Mouse (Mus musculus) cerebellum, postnatal 36 days (tissue): Measurements from ENCODE around the gene Hdhd5.

Experiments
- DNase-seq, 2 experiments: peaks; one replicate each; pipeline ENCODE4 v3.0.0; 2021 to 2022; ENCODE audit warnings: mixed read lengths in 2 of 2

Hdhd5 gene

GRCm38 (mm10) chr6:120481538-120481937, 49.6 kb downstream of the Hdhd5 start:
- DNase-seq = no peak

GRCm38 (mm10) chr6:120480361-120480760, 50.8 kb downstream of the Hdhd5 start:
- no peak for DNase-seq

GRCm38 (mm10) chr6:120479302-120479701, 51.8 kb downstream of the Hdhd5 start:
- DNase-seq = no peak

GRCm38 (mm10) chr6:120475288-120475687, 55.8 kb downstream of the Hdhd5 start:
- DNase-seq = no peak

GRCm38 (mm10) chr6:120473427-120473826, 57.7 kb downstream of the Hdhd5 start:
- no peak for DNase-seq

- DNase-seq = no peak
Observed at GRCm38 (mm10) chr6:120472455-120473140, 58.5 kb downstream of the Hdhd5 start.

- no peak for DNase-seq
Observed at GRCm38 (mm10) chr6:120471991-120472441, 59.1 kb downstream of the Hdhd5 start.

GRCm38 (mm10) chr6:120470666-120471065, 60.5 kb downstream of the Hdhd5 start:
- DNase-seq = no peak

- no peak for DNase-seq
Observed at GRCm38 (mm10) chr6:120469770-120470169, 61.3 kb downstream of the Hdhd5 start.

GRCm38 (mm10) chr6:120469268-120469667, 61.9 kb downstream of the Hdhd5 start:
- no peak for DNase-seq

- DNase-seq = no peak
Observed at GRCm38 (mm10) chr6:120468259-120468658, 62.9 kb downstream of the Hdhd5 start.

GRCm38 (mm10) chr6:120466609-120467329, 64.3 kb downstream of the Hdhd5 start:
- DNase-seq = no peak

- DNase-seq = no peak
Observed at GRCm38 (mm10) chr6:120465393-120465792, 65.7 kb downstream of the Hdhd5 start.

GRCm38 (mm10) chr6:120464406-120464939, 66.6 kb downstream of the Hdhd5 start:
- no peak for DNase-seq

GRCm38 (mm10) chr6:120463884-120464283, 67.2 kb downstream of the Hdhd5 start:
- no peak for DNase-seq

- peak in 1 of 2 experiments; percentile 28 for DNase-seq
Observed at GRCm38 (mm10) chr6:120463086-120463871, 67.8 kb downstream of the Hdhd5 start, which contains the start of gene Il17ra. Gene Il17ra (plus strand): TSS chr6:120463247.

- no peak for DNase-seq
Observed at GRCm38 (mm10) chr6:120462251-120462650, 68.9 kb downstream of the Hdhd5 start.

- no peak for DNase-seq
Observed at GRCm38 (mm10) chr6:120461217-120461616, 69.9 kb downstream of the Hdhd5 start.
